Mouse (Mus musculus) cortical plate, adult 2 months (tissue): ENCODE data around the gene Map2k3. TPM values are rescaled to one million over a fixed set of nuclear protein-coding genes. Genes with fewer than 3 reads are reported as not detected.

Experiments
- H3K27ac ChIP-seq: fragments of 200-500 bp; 2 replicates; pipeline ENCODE4 v1.5.1; 2012; ENCODE audit warnings: low read length, control low read depth, inconsistent platforms; ENCODE audit not compliant: insufficient read depth
- H3K4me1 ChIP-seq: fragments of 200-500 bp; 2 replicates; pipeline ENCODE4 v1.6.1; 2011; ENCODE audit warnings: low read length; ENCODE audit not compliant: control insufficient read depth, insufficient read depth
- H3K4me3 ChIP-seq: fragments of 200-500 bp; 2 replicates; pipeline ENCODE4 v1.5.1; 2011; ENCODE audit warnings: mild to moderate bottlenecking, low read length, control low read depth; ENCODE audit not compliant: insufficient read depth
- CTCF ChIP-seq: fragments of 200-500 bp; IDR thresholded peaks from 2 replicates; pipeline ENCODE4 v1.5.1; 2011; ENCODE audit warnings: mild to moderate bottlenecking, control low read depth, low read length; ENCODE audit not compliant: insufficient read depth; ENCODE audit errors: extremely low read depth
- POLR2A ChIP-seq: fragments of 200-500 bp; IDR thresholded peaks from 2 replicates; pipeline ENCODE4 v1.6.1; 2011; ENCODE audit warnings: mild to moderate bottlenecking, low read length, control low read depth; ENCODE audit not compliant: insufficient read depth; ENCODE audit errors: extremely low read depth
- polyA plus RNA-seq: library from polyadenylated mRNA; depleted of rRNA; stranded (reverse); fragments of >200 nt; gene quantifications from 2 replicates; pipeline ENCODE4 v1.2.3, GENCODE M21; 2012

Gene Map2k3
- polyA plus RNA-seq, 1 experiment: 17.1 TPM

DNA sequence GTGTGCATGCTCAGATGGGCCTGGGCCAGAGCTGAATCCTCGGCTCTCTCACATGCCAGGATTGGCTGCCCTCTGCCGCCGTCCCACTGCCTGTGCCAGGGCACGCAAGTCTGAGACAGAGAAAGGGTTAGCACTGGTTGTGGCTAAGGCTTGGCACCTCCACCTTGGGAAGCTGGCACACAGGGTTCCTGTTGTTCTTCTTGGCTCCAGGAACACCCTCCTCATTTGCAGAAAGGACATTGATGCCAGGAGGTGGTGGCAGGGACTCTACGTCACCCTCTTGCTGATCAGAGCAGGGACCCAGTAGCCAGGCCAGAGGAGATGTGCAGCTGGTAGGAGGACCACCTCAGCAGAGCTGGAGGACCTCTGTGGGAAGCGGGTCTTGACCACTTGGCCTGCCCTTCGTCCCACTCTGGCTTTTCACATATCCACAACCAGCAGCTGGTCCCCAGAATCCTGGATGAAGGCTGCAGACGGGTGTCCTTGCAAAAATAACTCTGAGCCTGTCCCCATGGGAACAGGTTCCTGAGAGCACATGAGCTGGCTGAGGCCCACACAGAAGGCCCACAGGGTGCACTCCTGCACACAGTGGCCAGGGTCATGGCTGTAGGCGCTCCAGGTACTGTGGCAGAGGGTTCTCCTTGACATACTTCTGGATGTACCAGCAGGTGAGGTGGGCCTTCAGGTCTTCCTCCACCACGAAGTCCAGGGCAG is 26.3 kb upstream of the Map2k3 start:
- Histone ChIP-seq H3K4me1 (no peaks in the 10 kb centered on the region), H3K27ac (no peak overlapping the region), H3K4me3 (no peak overlapping the region)
- TF ChIP-seq CTCF (no peak), POLR2A (no peak)

DNA sequence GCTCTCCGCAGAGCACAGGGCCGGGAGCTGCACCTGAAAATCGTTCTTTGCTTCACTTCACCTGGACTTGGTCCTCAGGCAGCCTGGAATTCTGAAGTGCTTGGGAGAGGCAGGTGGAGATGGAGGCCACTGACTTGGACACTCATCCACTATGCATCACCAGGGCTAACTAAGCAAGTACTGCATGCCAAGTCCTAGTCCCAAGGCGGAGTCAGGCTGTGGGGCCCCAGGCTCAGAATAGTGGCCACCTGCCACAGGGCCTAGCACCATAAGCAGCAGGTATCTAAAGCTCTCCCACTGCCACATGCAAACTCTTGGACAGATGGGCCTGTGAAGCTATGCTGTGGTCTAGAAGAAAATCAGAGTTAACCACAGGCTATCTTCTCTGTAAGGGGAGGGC is 25.4 kb upstream of the Map2k3 start:
- no peak overlapping the region for H3K27ac ChIP-seq

DNA sequence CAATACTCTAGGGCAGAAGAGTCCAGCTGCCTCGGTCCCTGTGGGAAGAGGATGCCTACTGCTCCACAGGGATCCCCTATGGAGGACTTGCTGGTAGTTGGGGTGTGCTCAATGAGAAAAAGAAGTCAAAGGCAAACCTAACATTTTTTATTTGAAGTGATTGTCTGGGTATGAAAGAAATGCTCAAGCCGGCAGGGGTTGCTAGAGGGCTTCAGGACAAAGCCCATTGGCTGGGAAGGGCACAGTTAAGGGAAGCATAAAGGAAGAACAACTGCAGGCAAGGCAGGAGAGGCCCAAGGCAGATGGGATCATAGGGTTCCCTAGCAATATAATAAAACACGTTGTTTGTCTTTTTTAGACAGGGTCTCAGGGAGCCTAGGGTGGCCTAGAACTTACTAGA is 23.8 kb upstream of the Map2k3 start:
- Histone ChIP-seq H3K27ac (no peak overlapping the region), H3K4me1 (peaks cover 4% of the 10 kb centered on the region), H3K4me3 (no peak overlapping the region)
- TF ChIP-seq POLR2A (no peak), CTCF (no peak)

More for the DNA sequence above, 25.4 kb upstream of the Map2k3 start:
- TF ChIP-seq POLR2A (no peak), CTCF (no peak)
- Histone ChIP-seq H3K4me3 (no peak overlapping the region), H3K4me1 (no peaks in the 10 kb centered on the region)

DNA sequence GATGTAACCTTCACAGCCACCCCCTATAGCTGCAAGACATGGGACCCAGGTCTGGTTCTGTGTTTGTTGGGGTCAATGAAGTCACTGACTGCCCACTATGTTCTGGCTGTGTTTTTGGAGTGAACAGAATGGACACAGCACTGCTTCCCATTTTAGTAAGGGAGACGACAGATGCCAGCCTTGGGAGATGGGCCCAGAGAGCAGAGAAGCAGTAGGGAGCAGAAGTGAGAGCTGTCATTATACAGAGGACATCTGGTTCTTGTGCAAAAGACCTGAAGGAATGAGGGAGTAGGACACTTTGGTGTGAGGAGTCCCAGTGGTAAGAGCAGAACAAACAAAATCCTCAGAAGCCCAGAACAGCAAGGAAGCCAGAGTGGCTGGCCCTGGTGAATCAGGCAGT is 22.2 kb upstream of the Map2k3 start:
- TF ChIP-seq POLR2A (no peak), CTCF (no peak)
- Histone ChIP-seq H3K27ac (no peak overlapping the region), H3K4me1 (peaks cover 5% of the 10 kb centered on the region), H3K4me3 (no peak overlapping the region)

DNA sequence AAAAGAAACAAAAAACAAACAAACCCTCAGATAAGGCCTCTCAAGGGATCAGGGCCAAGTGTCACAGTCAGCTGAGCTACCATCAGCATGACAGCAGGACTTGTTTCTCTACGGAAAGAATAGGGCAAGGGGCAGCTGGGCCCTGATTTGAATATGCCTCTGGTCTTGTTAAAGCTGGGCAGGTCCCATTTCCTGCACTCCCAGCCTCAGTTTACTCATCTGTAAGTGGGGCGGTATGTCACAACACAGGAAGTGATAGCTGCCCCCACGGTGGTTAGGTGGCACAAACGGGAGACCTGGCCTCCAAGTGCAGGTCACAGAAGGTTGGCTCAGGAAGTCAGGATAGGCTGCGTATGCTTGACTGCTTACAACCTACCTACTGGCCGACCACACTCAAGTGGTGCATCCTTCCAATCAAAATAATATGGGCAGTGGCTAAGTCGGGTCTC is 19.3 kb upstream of the Map2k3 start:
- H3K4me3 ChIP-seq: peak overlapping the region; percentile 63
- peaks cover 5% of the 10 kb centered on the region for H3K4me1 ChIP-seq
- no peak overlapping the region for H3K27ac ChIP-seq
- no peak for TF ChIP-seq CTCF
- TF ChIP-seq POLR2A: no peak

DNA sequence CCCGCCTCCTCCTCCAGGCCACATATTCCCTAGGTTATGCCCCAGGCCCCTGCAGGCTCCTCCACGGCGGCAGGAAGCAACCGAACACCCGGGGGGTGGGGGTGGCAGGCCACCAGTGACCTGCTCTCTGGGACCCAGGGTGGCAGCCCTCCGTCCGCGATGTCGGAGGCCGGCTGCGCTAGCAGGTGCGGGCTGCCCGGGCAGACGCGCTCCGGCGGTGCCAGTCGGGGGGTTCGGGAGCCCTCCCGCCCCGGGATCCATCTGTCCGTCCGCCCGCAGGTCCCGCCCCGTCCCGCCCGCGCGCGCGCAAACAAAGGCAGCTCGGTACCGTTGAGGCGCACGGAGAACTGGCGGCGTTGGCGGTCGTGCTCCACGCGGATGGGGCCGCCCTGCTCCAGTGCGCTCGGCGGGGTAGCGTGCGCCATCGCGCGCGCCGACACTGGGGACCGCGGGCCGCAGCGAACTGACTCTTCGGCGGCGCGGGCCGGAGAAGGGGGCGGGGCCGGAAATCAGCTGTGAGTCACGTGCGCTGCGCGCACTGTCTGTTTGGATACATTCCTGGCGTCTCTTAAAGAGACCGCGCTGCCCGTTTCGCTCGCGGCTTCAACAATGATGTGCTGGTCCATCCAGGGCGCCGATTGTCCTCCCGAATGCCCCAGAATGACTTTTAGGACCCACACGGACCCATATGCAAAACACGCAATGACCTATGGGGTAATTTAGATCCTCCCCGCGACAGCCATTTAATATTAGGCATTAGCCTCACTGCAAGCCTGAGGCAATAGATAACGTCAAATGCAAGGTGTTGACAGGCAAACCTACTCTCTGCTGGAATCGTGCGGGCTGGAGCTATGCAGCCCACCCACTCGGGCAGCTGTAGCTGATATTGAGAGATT is 18.3 kb upstream of the Map2k3 start:
- TF ChIP-seq CTCF: no peak
- peak; percentile 82 for TF ChIP-seq POLR2A

DNA sequence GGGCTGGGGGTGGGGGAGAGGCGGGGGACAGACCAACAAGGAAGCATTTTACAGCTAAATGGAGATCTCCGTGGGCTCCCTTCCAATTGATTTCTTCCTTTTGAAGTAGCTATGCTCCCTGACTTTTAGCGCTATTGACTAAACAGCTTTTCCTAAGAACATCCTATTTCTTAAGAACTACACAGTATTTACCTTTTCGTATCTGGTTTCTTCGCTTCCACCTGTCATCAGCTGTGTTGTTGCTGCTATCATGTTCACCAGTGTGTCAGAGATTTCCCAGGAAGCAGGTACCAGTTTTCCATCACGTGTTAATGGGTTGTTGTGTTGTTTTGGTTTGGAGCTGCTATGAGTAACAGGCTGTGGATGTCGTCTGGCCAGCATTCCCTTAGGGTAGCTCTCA is 17.3 kb upstream of the Map2k3 start, which contains the start of gene Natd1:
Gene Natd1, minus strand, starts transcription at position 260 of the 400 bp plus-strand sequence.
- TF ChIP-seq CTCF: no peak
- no peak for TF ChIP-seq POLR2A
- Histone ChIP-seq H3K27ac (peak within 1 kb of the TSS; percentile 75), H3K4me3 (peak within 1 kb of the TSS; percentile 63), H3K4me1 (peaks cover 5% of the 10 kb centered on the region)

More for the DNA sequence above, 18.3 kb upstream of the Map2k3 start:
- Histone ChIP-seq H3K27ac (peak overlapping the region; percentile 75), H3K4me3 (peak overlapping the region; percentile 63), H3K4me1 (peaks cover 5% of the 10 kb centered on the region)

DNA sequence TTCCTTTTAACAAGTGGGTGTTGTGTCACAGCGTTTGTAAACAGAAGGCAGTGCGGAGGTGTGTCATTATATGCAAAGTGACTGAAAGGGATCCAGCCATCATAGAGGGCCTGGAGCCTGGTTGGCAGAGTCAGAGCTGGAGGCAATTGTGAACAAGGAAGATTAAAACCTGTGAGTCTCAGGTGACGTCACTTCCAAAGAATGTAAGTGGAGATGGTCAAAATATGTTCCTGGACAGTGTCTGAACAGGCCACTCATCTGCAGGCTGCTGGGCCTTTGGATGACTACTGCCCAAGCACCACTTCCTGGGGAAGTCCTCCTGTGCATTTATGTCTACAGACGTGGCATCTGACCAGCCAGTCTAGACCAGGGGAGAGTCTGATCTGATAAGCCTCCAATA is 16.6 kb upstream of the Map2k3 start:
- Histone ChIP-seq H3K4me3 (no peak overlapping the region), H3K27ac (no peak overlapping the region), H3K4me1 (peaks cover 5% of the 10 kb centered on the region)
- TF ChIP-seq POLR2A (no peak), CTCF (no peak)

DNA sequence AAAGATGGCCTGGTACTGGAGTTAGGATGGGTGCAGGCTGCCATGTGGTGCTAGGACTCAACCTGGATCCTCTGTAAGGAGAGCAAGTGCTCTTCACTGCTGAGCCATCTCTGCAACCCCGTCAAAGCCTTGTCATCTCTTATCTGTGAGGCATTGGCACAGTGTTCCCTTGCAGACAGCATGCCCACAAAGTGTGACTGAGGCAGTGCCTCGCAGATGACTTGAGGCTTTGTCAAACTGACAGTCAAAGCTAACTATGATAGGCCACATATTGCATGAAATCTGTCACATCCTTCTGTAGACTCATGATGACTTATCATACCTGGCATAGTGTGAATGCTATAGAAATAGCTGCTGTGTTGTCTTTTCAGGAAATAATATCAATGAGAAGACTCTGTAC is 11.8 kb upstream of the Map2k3 start:
- Histone ChIP-seq H3K4me3 (no peak overlapping the region), H3K27ac (no peak overlapping the region), H3K4me1 (no peaks in the 10 kb centered on the region)
- no peak for TF ChIP-seq POLR2A
- no peak for TF ChIP-seq CTCF
